Mouse (Mus musculus) liver, embryonic 16.5 days (tissue): Measurements from ENCODE around the gene Cc2d1a. TPM values are rescaled to one million over a fixed set of nuclear protein-coding genes. Genes with fewer than 3 reads are reported as not detected.

Experiments
- ATAC-seq: fragments of 200-750 bp; cut with Nextera tagmentation; 2 replicates; pipeline ENCODE4 v1.8.0; 2017; ENCODE audit warnings: low read depth, mild to moderate bottlenecking, moderate number of reproducible peaks, moderate library complexity
- H3K27ac ChIP-seq: fragments of 300-500 bp; sonication (generic); 2 replicates; pipeline ENCODE4 v1.5.1; 2014; ENCODE audit warnings: mild to moderate bottlenecking, low read length
- H3K27me3 ChIP-seq: fragments of 300-500 bp; sonication (generic); 2 replicates; pipeline ENCODE4 v1.6.1; 2014; ENCODE audit warnings: low read depth, low read length, mixed read lengths; ENCODE audit not compliant: control insufficient read depth, insufficient read depth
- H3K36me3 ChIP-seq: fragments of 300-500 bp; sonication (generic); 2 replicates; pipeline ENCODE4 v1.6.1; 2014; ENCODE audit warnings: mild to moderate bottlenecking; ENCODE audit not compliant: control insufficient read depth, insufficient read depth
- H3K4me1 ChIP-seq: fragments of 300-500 bp; sonication (generic); 2 replicates; pipeline ENCODE4 v1.6.1; 2014; ENCODE audit warnings: low read depth, low read length, mixed read lengths; ENCODE audit not compliant: control insufficient read depth
- H3K4me2 ChIP-seq: fragments of 300-500 bp; sonication (generic); 2 replicates; pipeline ENCODE4 v1.6.1; 2014; ENCODE audit warnings: low read depth, low read length, mixed read lengths
- H3K4me3 ChIP-seq: fragments of 300-500 bp; sonication (generic); 2 replicates; pipeline ENCODE4 v1.5.1; 2014; ENCODE audit warnings: low read depth, mild to moderate bottlenecking, low read length
- H3K9ac ChIP-seq: fragments of 300-500 bp; sonication (generic); 2 replicates; pipeline ENCODE4 v1.6.1; 2014; ENCODE audit warnings: low read depth, low read length
- H3K9me3 ChIP-seq: fragments of 300-500 bp; sonication (generic); replicated peaks from 2 replicates; pipeline ENCODE4 v1.6.1; 2016; ENCODE audit warnings: low read length; ENCODE audit not compliant: control insufficient read depth
- WGBS: fragments of 180-500 bp; shearing (Covaris S2); extraction: QIAGEN DNeasy Blood & Tissue Kit; methylation state at CpG from one replicate; pipeline ENCODE4 v1.1.7; 2014; ENCODE audit not compliant: insufficient replicate concordance; 5-methylcytosine and 5-hydroxymethylcytosine counted together
- polyA plus RNA-seq: library from polyadenylated mRNA; unstranded; fragments of >200 nt; fragmentation: Nextera tagmentation; extraction: Ambion mirVana; gene quantifications from 2 replicates; pipeline ENCODE4 v1.2.1, GENCODE M21; 2015

The Cc2d1a gene
- polyA plus RNA-seq, 1 experiment from 2014 or later, result 5.8 TPM

DNA sequence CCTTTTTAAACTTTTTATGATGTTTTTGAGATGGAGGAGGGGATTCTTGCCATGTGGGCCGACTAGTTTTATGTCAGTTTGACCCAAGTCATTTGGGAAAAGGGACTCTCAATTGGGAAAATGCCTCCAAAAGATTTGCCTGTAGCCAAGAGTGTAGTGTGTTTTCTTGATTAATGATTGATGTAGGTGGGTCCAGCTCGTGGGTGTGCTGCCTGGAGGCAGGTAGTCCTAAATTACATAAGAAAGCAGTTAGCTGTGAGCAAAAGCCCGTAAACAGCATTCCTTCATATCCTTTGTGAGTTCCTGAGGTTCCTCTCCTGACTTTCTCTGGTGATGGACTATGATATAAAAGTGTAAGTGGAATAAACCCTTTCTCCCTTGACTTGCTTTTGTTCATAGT lies 1.4 kb upstream of the Cc2d1a start:
- ATAC-seq, result no peak

DNA sequence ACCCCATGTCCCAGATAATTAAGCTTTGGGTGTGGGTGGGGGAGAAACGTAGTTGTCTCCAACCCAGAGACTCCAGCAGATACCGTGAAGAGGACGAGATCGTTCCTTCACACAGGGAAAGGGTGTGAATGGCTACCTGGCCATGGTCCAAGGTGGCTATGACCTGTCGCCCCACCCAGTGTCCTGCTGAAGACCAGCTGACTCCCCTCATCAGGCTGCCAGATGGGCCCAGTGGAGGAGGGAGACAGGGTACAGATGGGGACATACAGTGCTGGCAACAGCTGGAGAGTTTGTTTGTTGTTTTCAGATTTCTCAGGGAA lies 755 bp upstream of the Cc2d1a start:
- H3K4me3 ChIP-seq, result no peak overlapping the region
- 85% methylated on average over 5 of the region's 5 CpGs for WGBS
- H3K9ac ChIP-seq, result no peak overlapping the region
- H3K9me3 ChIP-seq, result no peaks in the 10 kb centered on the region
- no peaks in the 10 kb centered on the region for H3K27me3 ChIP-seq
- no peak for ATAC-seq
- H3K27ac ChIP-seq, result no peak overlapping the region
- H3K36me3 ChIP-seq, result peaks cover 3% of the 10 kb centered on the region; the same call in 1 of the 2 replicates
- peak overlapping the region; percentile 80; the same call in 1 of the 2 replicates for H3K4me2 ChIP-seq
- peaks cover 11% of the 10 kb centered on the region for H3K4me1 ChIP-seq

More for the DNA sequence above, 1.4 kb upstream of the Cc2d1a start:
- no peaks in the 10 kb centered on the region for H3K36me3 ChIP-seq
- H3K4me3 ChIP-seq, result no peak overlapping the region
- no peak overlapping the region for H3K4me2 ChIP-seq
- H3K27ac ChIP-seq, result no peak overlapping the region
- WGBS, result 52% methylated on average over 3 of the region's 3 CpGs
- H3K9ac ChIP-seq, result no peak overlapping the region
- no peaks in the 10 kb centered on the region for H3K9me3 ChIP-seq
- H3K27me3 ChIP-seq, result no peaks in the 10 kb centered on the region
- H3K4me1 ChIP-seq, result peaks cover 11% of the 10 kb centered on the region

DNA sequence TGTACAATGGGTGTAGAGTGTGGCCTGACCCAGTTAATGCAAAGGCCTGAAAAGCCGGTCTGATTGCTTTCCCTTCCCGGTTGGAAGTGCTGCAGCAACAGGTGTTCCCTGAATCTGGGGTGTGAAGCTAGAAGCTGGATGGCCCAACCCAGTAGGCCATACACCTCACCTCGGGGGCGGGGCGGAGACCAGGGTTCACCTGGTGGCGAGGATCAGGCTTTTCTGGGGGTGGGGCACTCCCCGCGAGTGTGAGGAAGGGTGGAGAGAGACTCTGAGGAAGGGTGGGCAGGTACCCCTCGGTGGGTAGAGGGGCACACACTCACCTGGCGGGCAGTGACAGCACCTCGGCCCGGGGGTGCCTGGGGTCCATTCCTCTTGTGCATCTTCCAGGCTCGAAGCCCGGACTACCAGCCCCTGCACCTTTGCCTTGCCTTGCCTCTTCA lies 391 bp downstream of the Cc2d1a start:
- no peak overlapping the region for H3K27ac ChIP-seq
- no peaks in the 10 kb centered on the region for H3K27me3 ChIP-seq
- H3K4me1 ChIP-seq, result peaks cover 11% of the 10 kb centered on the region
- H3K9ac ChIP-seq, result peak overlapping the region; percentile 77
- peak; percentile 43 for ATAC-seq
- H3K36me3 ChIP-seq, result peaks cover 4% of the 10 kb centered on the region; the same call in 1 of the 2 replicates
- WGBS, result 6% methylated on average over 14 of the region's 14 CpGs
- H3K9me3 ChIP-seq, result no peaks in the 10 kb centered on the region
- peak overlapping the region; percentile 80 for H3K4me2 ChIP-seq
- H3K4me3 ChIP-seq, result peak overlapping the region; percentile 68

DNA sequence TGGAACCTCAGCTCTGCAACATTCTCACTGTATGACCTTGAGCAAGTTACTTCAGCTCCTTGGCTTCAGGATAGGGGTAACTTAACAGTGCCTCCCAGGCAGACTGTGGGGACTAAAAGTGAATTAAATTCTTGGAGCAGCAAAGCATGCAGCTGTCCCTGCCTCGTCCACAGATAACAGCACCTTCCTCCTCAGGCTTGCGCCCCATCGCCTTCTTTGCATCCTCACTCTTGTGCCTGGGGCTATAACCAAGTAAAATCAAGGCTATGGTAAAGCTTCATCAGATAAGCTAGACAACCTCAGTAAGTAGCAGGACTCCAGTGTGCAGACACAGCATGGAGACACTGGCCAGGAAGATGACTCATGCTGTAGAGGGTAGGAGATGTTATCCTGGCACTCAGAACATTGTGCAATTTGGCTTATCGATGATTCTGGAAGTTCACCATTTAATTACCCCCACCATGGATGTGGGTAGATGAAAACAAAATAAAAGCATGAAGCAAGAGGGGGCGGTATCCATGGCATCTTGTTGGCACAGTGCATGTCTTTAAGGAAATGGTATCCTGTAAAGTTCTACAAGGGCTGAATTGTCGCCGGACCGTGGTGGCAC lies 3.0 kb downstream of the Cc2d1a start:
- Histone ChIP-seq H3K36me3 (peaks cover 4% of the 10 kb centered on the region; the same call in 1 of the 2 replicates), H3K27me3 (no peaks in the 10 kb centered on the region), H3K9ac (no peak overlapping the region)

GRCm38 (mm10) chr8:84140838-84141237 lies 6.9 kb downstream of the Cc2d1a start:
- Histone ChIP-seq H3K27ac (no peak overlapping the region), H3K4me1 (no peaks in the 10 kb centered on the region), H3K4me3 (no peak overlapping the region), H3K27me3 (no peaks in the 10 kb centered on the region), H3K9me3 (no peaks in the 10 kb centered on the region), H3K4me2 (no peak overlapping the region), H3K36me3 (peaks cover 4% of the 10 kb centered on the region; the same call in 1 of the 2 replicates), H3K9ac (no peak overlapping the region)
- ATAC-seq, result no peak
- WGBS, result 56% methylated on average over 4 of the region's 4 CpGs

More for the DNA sequence above, 3.0 kb downstream of the Cc2d1a start:
- ATAC-seq, result no peak
- no peak overlapping the region for H3K4me2 ChIP-seq
- 71% methylated on average over 8 of the region's 8 CpGs for WGBS
- H3K9me3 ChIP-seq, result no peaks in the 10 kb centered on the region
- H3K27ac ChIP-seq, result no peak overlapping the region
- no peak overlapping the region for H3K4me3 ChIP-seq
- peaks cover 11% of the 10 kb centered on the region for H3K4me1 ChIP-seq

GRCm38 (mm10) chr8:84137848-84138247 lies 9.9 kb downstream of the Cc2d1a start:
- Histone ChIP-seq H3K4me1 (no peaks in the 10 kb centered on the region), H3K9me3 (no peaks in the 10 kb centered on the region), H3K4me3 (no peak overlapping the region), H3K36me3 (no peaks in the 10 kb centered on the region), H3K27ac (no peak overlapping the region), H3K4me2 (no peak overlapping the region), H3K27me3 (no peaks in the 10 kb centered on the region), H3K9ac (no peak overlapping the region)
- 73% methylated on average over 3 of the region's 3 CpGs for WGBS
- ATAC-seq, result no peak

GRCm38 (mm10) chr8:84132225-84132624 lies 15.5 kb downstream of the Cc2d1a start:
- H3K36me3 ChIP-seq, result no peaks in the 10 kb centered on the region
- H3K9me3 ChIP-seq, result no peaks in the 10 kb centered on the region
- H3K9ac ChIP-seq, result no peak overlapping the region
- H3K27ac ChIP-seq, result no peak overlapping the region
- 54% methylated on average over 8 of the region's 8 CpGs for WGBS
- H3K4me3 ChIP-seq, result no peak overlapping the region
- no peaks in the 10 kb centered on the region for H3K4me1 ChIP-seq
- H3K4me2 ChIP-seq, result no peak overlapping the region
- no peak for ATAC-seq
- H3K27me3 ChIP-seq, result no peaks in the 10 kb centered on the region

- no peak overlapping the region for H3K4me2 ChIP-seq
- H3K9ac ChIP-seq, result no peak overlapping the region
- WGBS, result 64% methylated on average over 30 of the region's 30 CpGs
- no peaks in the 10 kb centered on the region for H3K27me3 ChIP-seq
- no peaks in the 10 kb centered on the region for H3K4me1 ChIP-seq
- no peaks in the 10 kb centered on the region for H3K9me3 ChIP-seq
- H3K27ac ChIP-seq, result no peak overlapping the region
- no peak for ATAC-seq
- no peaks in the 10 kb centered on the region for H3K36me3 ChIP-seq
- no peak overlapping the region for H3K4me3 ChIP-seq
Measured at GRCm38 (mm10) chr8:84130806-84131205, 16.9 kb downstream of the Cc2d1a start.

GRCm38 (mm10) chr8:84128277-84128676 lies 19.5 kb downstream of the Cc2d1a start:
- no peaks in the 10 kb centered on the region for H3K4me1 ChIP-seq
- 49% methylated on average over 8 of the region's 8 CpGs for WGBS
- no peak overlapping the region for H3K9ac ChIP-seq
- no peak overlapping the region for H3K4me3 ChIP-seq
- no peaks in the 10 kb centered on the region for H3K27me3 ChIP-seq
- H3K27ac ChIP-seq, result no peak overlapping the region
- no peaks in the 10 kb centered on the region for H3K36me3 ChIP-seq
- no peak overlapping the region for H3K4me2 ChIP-seq
- H3K9me3 ChIP-seq, result no peaks in the 10 kb centered on the region
- ATAC-seq, result no peak
